Mouse (Mus musculus): ENCODE data around the gene Cd63.

Cd63 gene

DNA sequence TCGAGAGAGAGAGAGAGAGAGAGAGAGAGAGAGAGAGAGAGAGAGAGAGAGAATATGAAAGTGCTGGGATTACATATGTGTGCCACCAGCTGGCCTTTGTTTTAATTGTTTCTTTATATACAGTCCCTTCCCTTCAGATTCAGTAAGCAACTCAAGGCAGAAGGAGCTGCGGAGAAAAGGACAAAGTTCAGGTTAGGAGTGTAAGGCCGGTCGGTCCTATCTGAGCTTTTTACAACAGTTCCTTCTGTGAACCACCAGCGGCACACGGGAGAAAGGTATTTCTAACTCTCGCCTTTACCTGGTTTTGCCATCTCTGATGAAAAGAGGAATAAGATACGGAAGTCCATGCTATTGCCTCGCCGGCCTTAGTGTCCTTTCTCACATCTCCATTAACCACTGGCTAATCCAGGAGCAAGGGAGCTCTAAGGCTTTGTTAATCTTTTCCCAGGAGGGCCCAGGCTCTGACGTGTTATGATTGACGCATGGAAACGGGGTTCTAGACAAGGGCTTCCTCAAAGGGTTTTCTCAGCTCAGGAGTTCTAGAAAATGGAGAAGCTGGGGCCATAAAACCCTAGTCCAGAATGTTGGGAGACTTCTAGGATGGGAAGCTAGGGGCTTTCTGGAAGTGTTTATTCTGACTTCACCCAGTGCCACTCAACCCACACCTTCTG lies 8.1 kb downstream of the Cd63 start:
- DNase-seq = no peak

DNA sequence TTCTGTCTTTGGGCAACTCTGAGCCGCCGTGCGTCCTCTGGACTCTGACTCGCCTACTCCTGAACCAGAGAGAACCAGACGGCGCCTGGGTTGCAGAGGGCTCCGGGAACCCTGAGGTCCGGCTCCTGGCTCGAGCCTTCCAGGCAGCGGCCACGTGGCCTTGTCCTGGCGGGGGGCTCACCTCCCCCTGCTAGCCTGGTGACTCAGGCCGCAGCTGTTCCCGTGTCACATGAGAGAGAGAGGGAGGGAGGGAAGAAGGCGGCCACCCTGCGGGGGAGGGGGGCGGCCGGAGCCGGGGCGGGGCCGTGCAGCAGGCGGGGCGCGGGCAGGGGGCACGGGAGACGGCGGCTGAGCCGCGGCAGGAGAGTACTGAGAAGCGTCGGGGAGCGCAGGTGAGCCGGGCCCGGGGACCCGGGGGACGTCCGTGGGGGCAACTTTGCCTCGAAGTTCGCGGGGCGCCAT lies 8.8 kb downstream of the Cd63 start:
- DNase-seq = peak; percentile 48

DNA sequence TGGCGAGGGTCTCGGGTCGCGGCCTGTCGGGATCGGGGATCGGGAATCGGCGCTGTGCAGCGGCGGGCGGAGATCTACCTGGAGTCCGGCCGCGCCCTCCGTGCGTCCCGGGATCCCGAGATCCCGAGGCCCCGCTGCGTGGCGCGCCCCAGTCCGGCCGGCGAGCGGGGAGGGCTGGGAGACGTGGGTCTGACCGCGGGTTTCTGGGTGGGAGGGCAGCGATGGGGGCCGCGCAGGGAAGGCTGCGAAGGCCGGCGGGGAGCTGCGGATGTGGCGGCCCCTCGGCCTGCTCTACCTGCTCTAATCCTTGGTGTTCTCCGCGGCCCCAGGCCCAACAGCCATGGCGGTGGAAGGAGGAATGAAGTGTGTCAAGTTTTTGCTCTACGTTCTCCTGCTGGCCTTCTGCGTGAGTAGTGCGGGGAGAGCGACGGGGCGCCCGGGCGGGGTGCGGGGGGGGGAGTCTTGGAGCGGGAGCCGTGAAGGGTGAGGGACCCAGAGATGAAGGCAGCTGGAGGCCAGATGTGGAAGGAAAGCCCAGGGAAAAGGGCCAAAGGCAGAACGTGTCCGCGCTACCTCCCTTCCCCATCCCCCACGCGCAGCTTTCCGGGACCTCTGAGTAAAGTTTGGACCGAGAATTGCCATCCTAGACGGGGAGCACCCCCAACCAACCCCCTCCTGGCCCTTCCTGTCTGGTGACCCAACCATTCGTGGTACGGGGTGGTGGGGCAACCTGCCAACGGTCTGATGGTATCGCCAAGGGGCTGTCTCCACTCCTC lies 9.5 kb downstream of the Cd63 start:
- no peak for DNase-seq

DNA sequence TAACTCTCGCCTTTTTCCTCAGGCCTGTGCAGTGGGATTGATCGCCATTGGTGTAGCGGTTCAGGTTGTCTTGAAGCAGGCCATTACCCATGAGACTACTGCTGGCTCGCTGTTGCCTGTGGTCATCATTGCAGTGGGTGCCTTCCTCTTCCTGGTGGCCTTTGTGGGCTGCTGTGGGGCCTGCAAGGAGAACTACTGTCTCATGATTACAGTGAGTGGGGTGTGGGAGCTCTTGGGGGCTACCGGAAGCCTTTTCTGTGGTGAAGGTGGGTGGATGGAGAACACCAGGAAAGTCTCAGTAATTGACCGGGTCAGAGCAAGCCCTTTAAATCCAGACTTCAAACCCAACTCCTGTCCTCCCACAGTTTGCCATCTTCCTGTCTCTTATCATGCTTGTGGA lies 10.6 kb downstream of the Cd63 start:
- no peak for DNase-seq

DNA sequence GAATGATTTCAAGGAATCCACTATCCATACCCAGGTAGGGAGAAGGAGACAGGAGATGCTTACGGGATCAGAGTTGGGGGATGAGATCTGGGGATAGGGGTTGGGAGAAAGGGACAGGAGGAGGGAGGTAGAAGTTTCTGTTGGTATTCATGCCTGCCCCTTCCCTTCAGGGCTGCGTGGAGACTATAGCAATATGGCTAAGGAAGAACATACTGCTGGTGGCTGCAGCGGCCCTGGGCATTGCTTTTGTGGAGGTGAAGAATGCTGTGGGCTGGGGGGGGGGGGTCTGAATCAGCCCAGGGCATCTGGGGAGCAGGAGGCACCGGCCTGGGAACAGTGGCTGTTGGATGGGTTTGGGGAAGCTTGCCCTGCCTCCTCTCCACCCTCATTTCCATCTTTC lies 11.5 kb downstream of the Cd63 start:
- no peak for DNase-seq

DNA sequence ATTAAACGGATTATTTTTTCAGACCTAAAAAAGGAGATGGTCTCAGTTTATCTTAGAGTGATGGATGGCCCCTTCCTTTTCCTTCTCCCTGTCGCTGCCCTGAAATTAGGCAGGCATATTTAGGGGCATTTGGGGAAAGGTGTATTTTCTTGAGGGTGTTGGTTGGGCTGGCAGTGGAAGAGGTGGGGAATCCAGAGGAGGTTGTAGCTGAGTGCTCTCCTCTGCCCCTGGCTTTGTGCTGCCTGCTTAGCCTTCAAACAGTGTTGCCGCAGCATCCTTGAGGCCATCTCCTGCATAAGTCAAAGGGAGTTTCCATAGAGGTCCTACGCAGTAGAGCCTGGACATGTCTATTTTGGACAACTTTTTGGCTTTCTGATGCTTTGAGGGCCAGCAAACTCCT lies 12.0 kb downstream of the Cd63 start:
- DNase-seq = no peak

DNA sequence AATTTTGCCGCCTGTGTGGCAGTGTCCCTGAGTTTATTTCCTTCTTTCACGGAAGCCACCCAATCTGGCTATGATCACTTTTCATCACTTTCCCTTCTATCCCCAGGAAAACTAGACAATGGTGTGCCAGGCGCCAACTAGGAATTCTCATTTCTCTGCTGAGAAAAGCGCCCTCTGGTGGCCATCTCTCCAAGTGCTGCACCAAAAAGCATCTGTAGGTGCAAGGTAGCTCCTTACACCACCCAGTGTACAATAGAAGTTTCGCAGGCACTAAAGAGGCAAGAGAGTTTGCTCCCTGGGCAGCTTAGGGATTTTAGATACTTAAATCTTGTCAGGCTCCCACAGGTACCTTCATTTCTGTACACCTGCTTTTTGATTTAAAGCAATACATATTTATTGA lies 12.4 kb downstream of the Cd63 start:
- peak; percentile 91 for DNase-seq

DNA sequence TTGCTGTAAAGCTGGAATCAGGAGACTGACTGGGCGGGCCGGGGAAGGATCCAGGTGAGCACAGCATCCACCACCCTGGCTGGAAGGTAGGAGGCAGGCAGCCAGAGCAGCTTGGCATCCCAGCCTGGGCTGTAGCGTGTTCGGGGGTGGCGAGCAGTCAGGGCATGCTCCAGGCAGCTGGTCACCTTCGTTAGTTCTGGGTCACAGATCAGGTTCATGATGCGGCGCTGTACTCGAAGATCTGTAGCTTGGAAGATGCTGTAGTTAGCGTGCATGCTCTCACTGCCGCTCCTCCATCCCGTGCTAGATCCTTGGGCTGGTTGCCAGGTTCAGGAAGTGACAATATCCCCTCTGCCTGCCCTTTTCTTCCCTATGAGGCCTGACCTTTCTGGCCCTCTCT lies 12.9 kb downstream of the Cd63 start:
- DNase-seq = no peak

DNA sequence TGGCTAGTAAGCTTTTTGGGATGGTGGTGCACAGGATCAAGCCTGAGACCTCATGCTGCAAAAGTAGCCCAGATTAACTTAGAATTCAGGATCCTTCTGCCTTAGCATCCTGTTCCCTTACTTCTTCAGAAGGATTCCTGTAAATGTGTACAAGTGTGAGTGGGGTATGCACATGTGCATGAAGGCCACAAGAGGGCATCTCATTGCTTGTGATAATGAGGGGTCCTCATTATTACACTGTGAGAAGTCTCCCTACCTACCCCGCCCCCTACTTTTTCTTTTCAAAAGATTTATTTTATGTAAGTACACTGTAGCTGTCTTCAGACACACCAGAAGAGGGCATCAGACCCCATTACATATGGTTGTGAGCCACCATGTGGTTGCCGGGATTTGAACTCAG lies 14.8 kb downstream of the Cd63 start:
- no peak for DNase-seq

DNA sequence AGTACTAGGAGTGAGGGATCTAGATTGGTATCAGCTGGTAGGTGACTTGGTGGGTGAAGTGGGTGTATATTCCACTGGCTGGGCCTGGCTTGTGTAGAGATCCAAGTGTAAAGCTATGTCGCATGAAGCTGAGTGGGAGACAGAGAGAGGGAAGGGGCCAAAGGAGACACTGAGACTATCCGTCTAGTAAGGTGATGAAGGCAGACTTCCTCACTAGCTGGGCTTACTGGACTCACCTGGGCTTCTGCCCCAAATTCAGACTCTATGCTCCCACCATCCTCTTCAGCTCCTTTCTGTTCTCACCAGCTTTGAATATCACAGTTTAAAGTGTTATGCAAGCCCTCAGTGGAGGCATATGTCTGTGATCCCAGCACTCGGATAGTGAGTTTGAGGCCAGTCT lies 15.9 kb downstream of the Cd63 start:
- DNase-seq = no peak

DNA sequence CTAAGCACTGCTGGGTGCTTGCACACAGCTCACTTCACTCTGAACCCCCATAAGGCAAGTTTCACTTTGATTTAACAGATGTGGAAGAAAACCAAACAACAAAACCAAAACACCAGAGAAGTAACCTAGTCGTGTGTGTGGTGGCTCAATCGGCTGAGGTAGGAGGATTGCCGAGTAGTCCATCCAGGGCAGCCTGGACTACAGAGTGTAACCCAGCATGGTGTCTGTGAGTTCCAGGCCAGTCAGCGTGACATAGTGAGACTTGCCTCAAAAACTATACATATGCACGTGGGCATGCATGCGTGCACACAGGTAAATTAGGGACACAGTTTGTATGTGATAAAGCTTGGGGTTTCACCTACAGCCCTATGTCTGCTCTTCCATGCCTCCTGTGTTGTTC lies 16.6 kb downstream of the Cd63 start:
- peak; percentile 17 for DNase-seq

DNA sequence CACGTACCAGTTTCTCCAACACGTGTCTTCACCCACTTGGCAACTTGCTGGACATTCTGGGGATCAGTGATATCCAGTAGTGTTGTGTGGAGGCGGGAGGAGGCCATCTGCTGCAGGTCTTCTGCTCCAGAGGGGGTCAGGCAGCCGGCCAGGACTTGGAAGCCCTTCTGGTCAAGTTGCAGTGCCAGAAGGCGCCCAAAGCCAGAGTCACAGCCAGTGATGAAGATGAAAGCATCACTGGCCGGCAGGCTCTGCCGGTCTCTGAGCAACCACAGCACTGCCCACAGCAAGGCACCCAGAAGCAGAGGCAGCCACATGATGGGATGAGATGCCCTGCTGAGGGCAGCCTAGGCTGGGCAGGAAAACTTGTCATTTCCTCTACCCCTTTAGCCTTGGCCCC lies 17.5 kb downstream of the Cd63 start:
- DNase-seq = peak; percentile 98

DNA sequence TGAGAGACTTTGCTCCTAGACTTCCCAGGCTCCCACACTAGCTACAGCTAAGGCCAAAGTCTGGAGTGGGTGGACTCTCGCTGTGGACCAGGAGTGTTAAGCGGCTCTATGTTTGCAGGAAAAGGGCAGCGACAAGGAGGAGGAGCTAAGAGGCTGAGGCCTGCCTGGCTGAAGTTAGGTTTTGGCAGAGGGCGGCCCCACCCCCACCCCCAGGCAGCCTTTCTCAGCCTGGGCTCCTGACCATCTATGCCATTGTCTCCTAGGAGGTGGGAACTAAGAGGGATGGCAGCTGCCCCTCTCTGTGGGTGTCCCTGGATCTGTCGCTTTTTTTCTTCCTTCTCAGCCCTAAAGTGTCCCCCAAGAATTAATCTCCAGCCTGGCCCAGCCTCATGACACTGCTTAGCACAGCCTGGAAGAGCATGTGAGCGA lies 18.4 kb downstream of the Cd63 start:
- peak; percentile 50 for DNase-seq

DNA sequence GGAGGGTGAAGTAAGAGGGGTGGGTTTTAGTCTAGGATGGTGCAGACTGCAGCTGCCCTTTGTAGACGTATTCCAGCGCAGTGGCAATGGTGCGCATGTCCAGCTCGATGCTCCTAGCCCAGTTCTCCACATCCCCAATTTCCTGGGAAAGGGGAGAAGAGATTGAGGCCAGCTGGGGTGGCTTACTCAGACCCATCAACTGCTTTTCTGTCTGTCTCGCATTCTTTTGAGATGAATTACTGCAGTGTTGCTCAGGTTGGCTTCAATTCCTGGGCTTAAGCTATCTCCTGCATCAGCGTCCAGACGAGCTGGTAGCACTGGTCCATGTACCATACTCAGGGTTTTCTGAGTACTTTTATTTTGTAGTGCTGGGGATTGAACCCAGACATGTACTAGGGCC lies 19.2 kb downstream of the Cd63 start:
- DNase-seq = no peak

DNA sequence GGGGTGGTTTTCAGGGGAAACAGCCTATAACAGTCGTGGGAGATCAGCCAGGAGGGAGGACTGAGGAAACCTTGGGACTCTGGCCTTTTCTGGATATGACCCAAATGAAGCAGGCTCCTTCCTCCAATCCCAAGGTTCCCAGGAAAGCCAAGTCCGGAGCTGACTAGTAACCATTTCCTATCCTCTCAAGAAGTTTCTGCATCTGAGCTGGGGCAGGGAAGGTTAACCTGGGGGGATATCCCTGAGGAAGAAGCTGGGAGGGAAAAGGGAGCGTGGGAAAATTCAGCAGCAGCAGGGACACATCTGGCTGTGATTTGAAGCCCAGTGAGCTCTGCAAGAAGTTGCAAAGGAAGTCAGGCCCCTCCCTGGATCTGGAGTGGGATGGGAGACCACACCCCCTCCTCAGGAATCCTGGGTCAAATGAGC lies 20.0 kb downstream of the Cd63 start:
- DNase-seq = no peak

DNA sequence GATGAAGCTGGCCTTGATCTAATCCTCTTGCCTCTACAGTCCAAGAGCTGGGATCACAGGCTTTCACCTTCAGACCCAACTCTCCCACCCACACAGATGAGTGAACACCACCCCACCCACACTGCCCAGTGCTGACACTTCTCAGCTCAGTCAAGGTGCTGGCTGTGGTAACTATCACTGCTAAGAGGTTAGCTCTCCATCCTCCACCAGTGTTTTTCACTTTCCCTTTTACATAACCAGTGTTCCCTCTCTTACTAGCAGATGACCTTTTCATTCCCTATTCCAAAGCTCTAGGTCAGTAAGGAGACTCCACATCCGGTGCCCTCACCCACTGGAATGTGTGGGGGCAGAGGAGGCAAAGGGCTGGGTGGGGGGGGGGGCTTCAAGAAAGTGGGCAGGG lies 20.5 kb downstream of the Cd63 start:
- no peak for DNase-seq

DNA sequence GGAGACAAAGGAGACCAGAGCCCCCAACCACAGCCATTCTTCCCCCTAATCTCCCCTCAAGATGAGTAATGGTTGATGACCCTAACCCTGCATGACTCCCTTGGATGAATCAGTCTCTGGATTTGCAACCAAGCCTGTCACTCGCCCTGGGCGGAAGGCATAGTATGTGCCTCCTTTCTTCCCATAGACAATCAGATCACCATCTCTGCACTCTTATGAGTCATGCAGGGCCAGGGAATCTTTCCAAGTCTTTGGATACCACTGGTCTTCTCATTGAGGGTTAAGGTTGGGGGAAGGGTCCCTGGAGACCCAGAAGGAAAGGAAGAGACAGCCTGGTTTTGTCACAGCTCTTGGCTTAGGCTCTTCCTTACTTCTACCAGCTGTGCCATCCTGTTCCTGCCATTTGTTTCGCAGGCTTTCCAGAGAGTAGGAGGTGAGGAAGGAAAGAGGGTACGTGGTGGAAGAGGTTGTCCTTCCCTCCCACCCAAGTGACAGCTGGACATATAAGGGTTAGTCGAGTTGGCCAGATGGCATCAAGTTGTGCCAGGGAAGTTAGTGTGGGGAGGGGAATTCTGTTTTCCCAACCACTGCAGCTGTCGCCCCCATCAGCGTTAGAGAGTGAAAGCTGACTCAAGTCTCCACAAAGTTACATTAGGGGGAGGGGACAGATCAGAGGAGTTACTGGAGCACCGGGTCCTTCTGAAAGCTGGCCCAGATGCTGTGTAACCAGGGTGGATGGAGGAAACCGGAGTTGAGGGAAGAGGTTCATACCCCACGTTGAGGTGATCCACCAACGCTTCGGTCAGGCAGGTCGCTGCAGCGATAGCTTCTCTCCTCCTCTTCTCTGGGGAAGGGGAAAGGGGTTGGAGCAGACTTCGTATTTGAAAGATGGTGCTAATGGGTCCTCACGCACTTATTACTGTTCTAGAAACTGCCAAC lies 21.4 kb downstream of the Cd63 start:
- DNase-seq = no peak

DNA sequence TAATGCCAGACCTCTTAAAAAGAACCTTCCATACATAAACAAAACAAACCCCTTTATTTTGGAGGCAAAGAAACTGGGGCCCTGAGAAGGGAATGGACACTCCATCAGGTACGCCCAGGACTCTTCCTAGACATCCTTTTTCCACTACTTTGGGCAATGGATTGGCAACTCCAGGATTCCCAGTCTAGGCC lies 21.9 kb downstream of the Cd63 start, which contains the start of gene Rdh5:
Gene Rdh5, minus strand, starts transcription at position 67 of the 191 bp plus-strand sequence.
- no peak for DNase-seq

DNA sequence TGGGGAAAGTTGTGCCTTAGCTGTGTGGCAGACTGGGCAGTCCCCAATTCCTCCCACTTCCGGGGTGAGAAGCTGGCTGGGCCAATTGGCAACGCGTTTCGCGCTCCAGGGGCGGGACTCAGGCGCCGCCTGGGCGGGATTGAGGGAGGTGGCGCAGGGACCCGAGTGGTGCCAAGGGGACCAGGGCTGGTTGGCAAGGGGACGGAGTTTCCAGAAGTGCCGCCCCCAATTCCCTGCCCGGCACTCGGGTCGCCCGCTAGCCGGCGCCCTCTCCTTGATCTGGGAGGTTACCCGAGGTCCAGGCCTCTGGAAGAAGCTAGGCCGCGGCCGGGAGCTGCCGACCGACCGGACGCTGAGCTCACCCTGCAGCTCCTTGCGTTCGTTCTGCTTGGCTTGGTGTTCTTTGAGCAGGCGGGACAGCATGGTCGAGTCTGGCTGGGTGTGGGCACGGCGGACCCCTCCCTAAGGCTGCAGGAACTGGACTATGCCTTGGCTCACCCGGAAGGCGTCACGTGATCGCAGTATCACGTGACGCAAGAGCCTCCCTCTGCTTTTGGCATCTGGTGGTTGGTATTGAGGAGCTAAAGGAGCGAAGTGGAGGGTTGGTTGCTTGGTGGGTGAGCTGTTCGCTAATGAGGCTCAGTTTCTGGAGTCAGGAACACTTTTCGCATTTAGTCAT lies 22.4 kb downstream of the Cd63 start:
- peak; percentile 95 for DNase-seq

DNA sequence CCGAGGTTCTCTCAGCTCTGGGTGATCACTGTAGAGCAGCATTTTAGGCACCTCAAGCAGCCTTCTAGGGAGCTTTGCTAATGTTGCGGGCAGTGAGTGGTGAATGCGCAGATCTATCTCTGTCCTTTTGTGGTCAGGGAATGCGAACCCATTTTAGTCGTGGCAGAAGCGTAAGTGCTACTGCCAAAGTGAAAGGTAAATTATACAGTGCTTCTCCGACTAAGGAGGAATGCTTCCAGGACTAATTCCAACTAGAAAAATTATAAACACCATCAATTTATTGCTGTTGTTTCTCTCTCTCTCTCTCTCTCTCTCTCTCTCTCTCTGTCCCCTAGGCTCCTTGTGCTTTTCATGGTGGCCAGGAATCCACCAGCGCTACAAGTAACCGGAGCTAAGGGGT lies 23.1 kb downstream of the Cd63 start, which contains the start of gene Bloc1s1:
Gene Bloc1s1, minus strand, starts transcription at position 101 of the 400 bp plus-strand sequence.
- no peak for DNase-seq

DNA sequence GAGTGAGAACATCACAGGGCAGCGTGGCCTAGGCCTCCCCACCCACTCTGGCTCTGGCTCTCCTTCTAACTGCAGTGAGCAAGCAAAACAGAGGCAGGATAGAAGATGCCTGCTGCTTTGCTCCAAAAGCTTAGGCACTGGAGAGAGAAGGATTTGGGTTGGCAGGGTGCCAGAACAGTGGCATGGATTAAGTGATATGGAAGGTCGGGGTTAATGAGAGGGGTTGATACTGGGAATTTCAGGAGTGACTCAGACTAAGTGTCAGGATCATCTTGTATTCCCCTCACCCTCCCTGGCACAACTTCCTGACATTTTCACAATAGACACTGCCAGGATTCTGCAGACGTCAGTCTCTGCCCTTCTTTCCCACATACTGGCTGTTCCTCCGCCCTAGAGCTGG lies 27.6 kb downstream of the Cd63 start:
- DNase-seq = no peak

DNA sequence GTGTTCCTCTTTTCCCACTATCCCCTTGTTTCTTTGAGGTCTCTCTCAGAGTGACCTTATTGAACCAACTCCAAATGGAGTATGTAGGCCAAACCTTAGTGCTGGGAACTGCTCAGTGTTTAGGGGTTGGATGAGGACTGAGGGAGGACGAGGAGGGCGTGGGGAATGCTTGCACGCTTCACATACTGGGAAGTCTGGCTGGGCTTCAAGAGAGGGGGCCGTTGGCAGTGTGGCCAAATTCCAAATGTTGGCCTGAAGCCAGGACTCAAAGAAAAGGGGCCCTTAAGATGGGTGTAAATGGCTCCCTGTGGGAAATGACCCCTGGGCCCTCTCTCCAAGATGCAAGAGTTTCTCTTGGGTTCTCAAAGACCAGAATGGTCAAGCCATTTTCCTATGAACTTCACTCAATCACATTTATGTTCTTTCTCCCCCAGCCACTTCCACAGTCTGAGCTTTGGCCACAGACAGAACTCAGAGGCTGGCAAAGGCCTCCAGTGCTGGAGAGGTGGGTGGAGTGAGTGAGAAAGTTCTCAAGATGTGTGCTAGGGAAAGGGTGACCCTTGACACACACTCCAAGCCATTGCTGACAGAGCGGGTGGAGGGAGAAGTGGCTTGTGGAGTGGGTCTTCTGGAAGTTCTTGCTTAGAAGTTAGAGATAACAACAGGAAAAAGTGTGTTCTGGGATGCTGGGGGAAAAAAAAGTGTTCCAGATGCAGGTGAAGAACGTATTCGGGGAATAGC lies 29.0 kb downstream of the Cd63 start:
- no peak for DNase-seq
